ENCODE assay signal across 12 mouse cellular contexts in genomic region chr10:119221631-119222030, GRCm38 (mm10). TPM values are rescaled to one million over a fixed set of nuclear protein-coding genes. Genes with fewer than 3 reads are reported as not detected.
DNase-seq lines count a peak whose midpoint lies in the region; ATAC-seq and TF ChIP-seq lines count a peak whose summit lies in the region.
"Had no signal": no experiment of that assay in that cellular context is flagged by ENCODE, and none has a peak within 500 bp of the region (broad histone marks: within the 10 kb centered on the region; RNA-seq: fewer than 3 reads in every experiment).

No protein-coding gene starts in this region.

- intact Hi-C loops in gastrocnemius, adult 2 months (cut with DNase I): no loop called here

- peaks cover 58% of the 10 kb centered on the region for H3K36me3 ChIP-seq in liver, embryonic 13.5 days
- H3K36me3 ChIP-seq in liver, embryonic 11.5 days (ENCODE audit: control insufficient read depth, insufficient read depth, low read length): peaks cover 25% of the 10 kb centered on the region

- H3K9ac ChIP-seq in liver, embryonic 13.5 days: no peak overlapping the region
- no peak overlapping the region for H3K9ac ChIP-seq in liver, embryonic 11.5 days (ENCODE audit: low read depth, low read length)
- H3K9ac ChIP-seq: heart, embryonic 13.5 days; lung, embryonic 14.5 days; midbrain, embryonic 13.5 days; neural tube, embryonic 13.5 days had no signal

- 72% methylated on average over 5 of the region's 5 CpGs for WGBS in liver, embryonic 13.5 days (ENCODE audit: insufficient replicate concordance)
- 80% methylated on average over 5 of the region's 5 CpGs for WGBS in liver, embryonic 11.5 days

- H3K4me3 ChIP-seq in gastrocnemius, adult 2 months: no peak overlapping the region
- no peak overlapping the region for H3K4me3 ChIP-seq in liver, embryonic 13.5 days (replicated peaks)
- no peak overlapping the region for H3K4me3 ChIP-seq in liver, embryonic 11.5 days (ENCODE audit: low read depth, low read length)
- H3K4me3 ChIP-seq: heart, embryonic 13.5 days; left cerebral cortex, adult 2 months; midbrain, embryonic 13.5 days; neural tube, embryonic 13.5 days had no signal

- DNase-seq in gastrocnemius, postnatal 10 days: peak; percentile 16
- DNase-seq in gastrocnemius, adult 2 months: no peak
- DNase-seq in liver, embryonic 13.5 days: no peak
- DNase-seq in liver, embryonic 11.5 days (ENCODE audit: low spot score): no peak
- peak; percentile 25 to 28 for DNase-seq in cerebellum, postnatal 36 days
- DNase-seq in retina, embryonic 14.5 days (ENCODE audit: low spot score): peak; percentile 17
- DNase-seq in lung, adult 18-20 months: no peak
- DNase-seq: lung, embryonic 14.5 days had no signal

- H3K27me3 ChIP-seq in liver, embryonic 13.5 days: no peaks in the 10 kb centered on the region
- H3K27me3 ChIP-seq in liver, embryonic 11.5 days (replicated peaks; ENCODE audit: control insufficient read depth, insufficient read depth, low read length): no peaks in the 10 kb centered on the region
- H3K27me3 ChIP-seq: heart, embryonic 13.5 days; midbrain, embryonic 13.5 days; neural tube, embryonic 13.5 days had no signal

- H3K4me2 ChIP-seq in liver, embryonic 13.5 days: no peak overlapping the region
- no peak overlapping the region for H3K4me2 ChIP-seq in liver, embryonic 11.5 days
- H3K4me2 ChIP-seq: heart, embryonic 13.5 days; lung, embryonic 14.5 days; midbrain, embryonic 13.5 days; neural tube, embryonic 13.5 days had no signal

- no peak overlapping the region for H3K27ac ChIP-seq in gastrocnemius, adult 2 months
- H3K27ac ChIP-seq in liver, embryonic 13.5 days: no peak overlapping the region
- no peak overlapping the region for H3K27ac ChIP-seq in liver, embryonic 11.5 days (ENCODE audit: low read depth, low read length)
- H3K27ac ChIP-seq: heart, embryonic 13.5 days; left cerebral cortex, adult 2 months; neural tube, embryonic 13.5 days had no signal

- ATAC-seq in liver, embryonic 13.5 days (ENCODE audit: low read depth): peak; percentile 39; the same call in 1 of the 2 replicates
- ATAC-seq in liver, embryonic 11.5 days (replicated peaks; ENCODE audit: low FRiP score): no peak
- ATAC-seq: midbrain, embryonic 13.5 days had no signal

- H3K9me3 ChIP-seq in liver, embryonic 13.5 days (replicated peaks): no peaks in the 10 kb centered on the region
- no peaks in the 10 kb centered on the region for H3K9me3 ChIP-seq in liver, embryonic 11.5 days (ENCODE audit: control insufficient read depth, low read length)
- H3K9me3 ChIP-seq: heart, embryonic 13.5 days; midbrain, embryonic 13.5 days; neural tube, embryonic 13.5 days had no signal

- H3K4me1 ChIP-seq in liver, embryonic 13.5 days (replicated peaks): peaks cover 11% of the 10 kb centered on the region; the same call in 1 of the 2 replicates
- no peaks in the 10 kb centered on the region for H3K4me1 ChIP-seq in liver, embryonic 11.5 days (replicated peaks; ENCODE audit: control insufficient read depth, insufficient read depth, low read length)

- no peak for TF ChIP-seq CTCF in gastrocnemius, adult 2 months (IDR thresholded peaks at IDR 0.05)

RNA-seq across cellular contexts. Expression of gene Cand1, which starts 18.2 kb away (rescaled TPM):
- 10 to 100 TPM; 37.9 to 56.3 TPM for total RNA-seq in gastrocnemius, postnatal 10 days (2021)
- 10 to 100 TPM; 11.2 to 17.5 TPM for total RNA-seq in gastrocnemius, adult 2 months (2021)
- polyA plus RNA-seq in liver, embryonic 13.5 days (2015; fragmentation: Nextera tagmentation; extraction: Ambion mirVana): 16.1 and 19.4 TPM in 2 replicates
- 53.7 and 82.8 TPM in 2 replicates for polyA plus RNA-seq in liver, embryonic 11.5 days (2014; fragmentation: Nextera tagmentation; extraction: Ambion mirVana)

Comparison
In these comparisons a context has a peak if more than half of its experiments do, and no peak if none do; other contexts are left out.
1. DNase-seq: peak in gastrocnemius, postnatal 10 days (single experiment), cerebellum, postnatal 36 days (2 of 2) and retina, embryonic 14.5 days (single experiment); none in gastrocnemius, adult 2 months (single experiment), liver, embryonic 13.5 days (single experiment), liver, embryonic 11.5 days (single experiment) and lung, adult 18-20 months (0 of 2).